Mouse (Mus musculus) lung, adult 2 months (tissue): Measurements from ENCODE around the gene Rnaseh2c.

Experiments used
- CTCF ChIP-seq: fragments of 200-500 bp; IDR thresholded peaks from 2 replicates; pipeline ENCODE4 v1.5.1; 2011; ENCODE audit warnings: mild to moderate bottlenecking, low read length, control low read depth; ENCODE audit not compliant: insufficient read depth
- POLR2A ChIP-seq: fragments of 200-500 bp; IDR thresholded peaks from 2 replicates; pipeline ENCODE4 v1.6.1; 2011; ENCODE audit warnings: low read depth, mild to moderate bottlenecking, control low read depth, low read length, borderline replicate concordance; ENCODE audit errors: extremely low read depth

GRCm38 (mm10) chr19:5607705-5608410 lies 6.2 kb downstream of the Rnaseh2c start:
- no peak for TF ChIP-seq POLR2A
- no peak for TF ChIP-seq CTCF
